Mouse (Mus musculus): Measurements from ENCODE around the gene Tmem184a. TPM values are rescaled to one million over a fixed set of nuclear protein-coding genes. Genes with fewer than 3 reads are reported as not detected.

The Tmem184a gene
- polyA plus RNA-seq, 1 experiment from 2014 or later: 0.18 TPM

DNA sequence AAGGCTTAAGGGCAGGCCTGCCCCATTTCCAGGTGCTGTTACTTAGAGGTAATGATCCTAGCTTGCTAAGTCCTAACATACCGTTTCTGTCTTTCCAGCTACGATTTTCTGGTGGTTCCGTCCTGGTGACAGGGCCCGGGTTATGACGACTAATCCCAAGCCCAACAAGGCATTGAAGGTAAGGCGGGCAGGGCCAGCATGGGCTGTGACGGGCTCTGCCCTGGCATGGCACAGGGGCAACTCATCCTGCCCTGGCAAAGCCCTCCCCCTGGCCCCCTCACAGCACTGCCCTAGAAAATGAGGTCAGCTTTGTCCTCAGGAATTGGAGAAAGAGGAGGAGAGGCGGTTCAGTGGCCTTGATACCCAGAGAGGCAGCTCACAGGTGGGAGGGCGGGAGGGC lies 20.7 kb downstream of the Tmem184a start:
- 88% methylated on average over 9 of the region's 9 CpGs for WGBS
- no peaks in the 10 kb centered on the region for H3K27me3 ChIP-seq
- no peak overlapping the region for H3K4me3 ChIP-seq
- no peak overlapping the region for H3K9ac ChIP-seq
- H3K4me2 ChIP-seq: peak overlapping the region; percentile 59
- no peaks in the 10 kb centered on the region for H3K9me3 ChIP-seq
- no peak for ATAC-seq (ENCODE audit: low FRiP score, low read depth)
- no peak overlapping the region for H3K27ac ChIP-seq (replicated peaks)
- H3K36me3 ChIP-seq: peaks cover 15% of the 10 kb centered on the region; the same call in 1 of the 2 replicates
- H3K4me1 ChIP-seq (replicated peaks): peaks cover 47% of the 10 kb centered on the region

DNA sequence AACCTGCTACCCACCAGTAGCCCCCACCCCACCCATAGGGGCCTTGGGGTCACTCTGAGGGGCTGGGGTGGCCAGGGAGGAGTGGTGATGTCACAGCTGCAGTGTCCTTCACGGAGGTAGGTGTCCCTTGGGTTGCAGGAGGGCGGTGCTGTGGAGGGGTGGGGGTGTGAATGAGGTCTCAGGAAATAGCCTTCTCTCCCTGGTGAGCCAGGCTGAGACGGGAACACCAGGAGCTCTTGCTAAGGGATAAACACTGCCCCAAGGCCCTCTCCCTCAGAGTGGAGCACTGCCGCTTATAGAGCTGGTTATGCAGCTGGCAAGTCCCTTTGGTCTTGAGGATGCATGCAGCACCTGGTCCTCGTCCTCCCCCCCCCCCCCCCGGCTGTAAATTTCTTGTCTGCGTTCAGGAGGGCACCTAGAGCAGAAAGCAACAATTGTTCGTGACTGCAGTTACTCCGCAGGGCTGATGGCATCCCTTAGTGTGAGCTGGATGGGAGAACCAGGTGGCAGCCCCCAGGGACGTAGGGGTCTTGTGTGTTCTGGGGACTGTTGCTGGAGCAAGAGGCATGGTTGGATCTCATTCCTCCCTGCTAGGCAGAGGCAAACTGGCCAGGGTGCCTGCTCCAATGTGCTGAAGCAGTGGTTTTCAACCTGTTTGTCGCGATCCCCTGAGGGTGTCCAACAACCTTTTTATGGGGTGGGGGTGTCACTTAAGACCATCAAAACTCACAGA lies 21.4 kb downstream of the Tmem184a start:
- ATAC-seq (ENCODE audit: low FRiP score, low read depth): peak; percentile 56
- peaks cover 45% of the 10 kb centered on the region for H3K4me1 ChIP-seq (replicated peaks)

DNA sequence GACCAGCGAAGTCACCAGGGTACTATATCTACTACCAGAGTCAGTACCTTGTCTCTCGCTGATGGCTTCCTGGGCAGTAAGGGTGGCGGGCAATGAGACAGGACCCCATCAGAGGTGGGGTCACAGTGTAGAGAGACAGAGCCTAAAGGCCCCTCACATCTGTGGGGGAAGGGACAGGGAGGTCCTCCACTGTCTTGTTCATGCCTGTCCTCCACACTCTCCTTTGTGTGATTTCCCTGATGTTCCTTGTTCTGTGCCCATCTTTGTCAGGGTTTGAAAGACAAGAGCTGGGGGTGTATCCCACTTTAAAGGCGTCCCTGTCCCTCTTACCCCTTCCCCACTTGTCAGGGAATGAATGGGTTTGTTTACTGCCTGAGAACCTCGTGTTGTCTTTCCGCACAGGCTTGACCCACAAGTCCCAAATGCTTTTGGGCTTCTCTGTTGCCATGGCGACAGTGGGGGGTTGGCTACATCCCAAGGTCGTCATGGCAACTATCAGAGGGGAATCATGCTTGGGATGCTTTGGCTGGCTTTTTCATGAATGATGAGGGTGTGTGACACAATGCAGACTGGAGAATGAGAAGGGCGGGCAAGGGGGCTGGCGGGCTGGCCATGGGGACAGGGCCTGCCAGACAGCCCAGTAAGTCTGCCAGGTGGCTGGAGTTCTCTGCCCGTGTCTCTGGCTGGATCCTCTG lies 22.1 kb downstream of the Tmem184a start:
- Histone ChIP-seq H3K9me3 (no peaks in the 10 kb centered on the region), H3K27ac (replicated peaks) (peak overlapping the region; percentile 87), H3K4me1 (replicated peaks) (peaks cover 51% of the 10 kb centered on the region), H3K4me3 (peak overlapping the region; percentile 29), H3K9ac (peak overlapping the region; percentile 39), H3K27me3 (0 out of 2 replicates have a peak, but pooled peaks cover 5% of the 10 kb centered on the region), H3K36me3 (peaks cover 15% of the 10 kb centered on the region; the same call in 1 of the 2 replicates), H3K4me2 (peak overlapping the region; percentile 59)
- peak; percentile 88 for ATAC-seq (ENCODE audit: low FRiP score, low read depth)
- WGBS: 13% methylated on average over 11 of the region's 11 CpGs

More for the DNA sequence above, 21.4 kb downstream of the Tmem184a start:
- peaks cover 15% of the 10 kb centered on the region; the same call in 1 of the 2 replicates for H3K36me3 ChIP-seq
- peak overlapping the region; percentile 39 for H3K9ac ChIP-seq
- peak overlapping the region; percentile 87 for H3K27ac ChIP-seq (replicated peaks)
- 0 out of 2 replicates have a peak, but pooled peaks cover 5% of the 10 kb centered on the region for H3K27me3 ChIP-seq
- H3K4me3 ChIP-seq: peak overlapping the region; percentile 29
- WGBS: 29% methylated on average over 12 of the region's 12 CpGs
- no peaks in the 10 kb centered on the region for H3K9me3 ChIP-seq
- H3K4me2 ChIP-seq: peak overlapping the region; percentile 59

DNA sequence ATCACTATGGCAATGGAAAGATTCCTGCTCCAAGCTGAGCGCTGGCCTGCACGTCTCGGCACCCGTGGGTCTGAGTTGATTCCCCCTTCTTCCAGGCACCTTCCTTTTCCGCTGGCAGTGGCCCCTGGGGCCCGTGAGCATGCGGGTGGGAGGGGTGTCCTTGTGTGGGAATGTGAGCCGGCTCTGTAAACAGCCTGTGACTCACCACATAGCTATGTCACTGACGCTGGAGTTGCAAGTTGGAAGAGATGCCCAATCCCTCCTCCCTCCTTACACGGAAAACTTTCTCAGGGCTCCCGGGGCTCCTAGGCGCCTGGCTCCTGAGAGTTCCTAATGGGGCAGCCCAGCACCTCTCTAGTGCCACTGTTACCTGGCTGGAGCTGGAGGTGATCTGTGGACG lies 22.8 kb downstream of the Tmem184a start:
- peak; percentile 17 for ATAC-seq (ENCODE audit: low FRiP score, low read depth)
- 17% methylated on average over 13 of the region's 13 CpGs for WGBS
- no peak overlapping the region for H3K4me3 ChIP-seq
- no peak overlapping the region; the same call in 1 of the 2 replicates for H3K9ac ChIP-seq
- peak overlapping the region; percentile 87 for H3K27ac ChIP-seq (replicated peaks)
- peak overlapping the region; percentile 59 for H3K4me2 ChIP-seq
- no peaks in the 10 kb centered on the region for H3K9me3 ChIP-seq
- peaks cover 15% of the 10 kb centered on the region; the same call in 1 of the 2 replicates for H3K36me3 ChIP-seq
- 0 out of 2 replicates have a peak, but pooled peaks cover 5% of the 10 kb centered on the region for H3K27me3 ChIP-seq
- H3K4me1 ChIP-seq (replicated peaks): peaks cover 58% of the 10 kb centered on the region

DNA sequence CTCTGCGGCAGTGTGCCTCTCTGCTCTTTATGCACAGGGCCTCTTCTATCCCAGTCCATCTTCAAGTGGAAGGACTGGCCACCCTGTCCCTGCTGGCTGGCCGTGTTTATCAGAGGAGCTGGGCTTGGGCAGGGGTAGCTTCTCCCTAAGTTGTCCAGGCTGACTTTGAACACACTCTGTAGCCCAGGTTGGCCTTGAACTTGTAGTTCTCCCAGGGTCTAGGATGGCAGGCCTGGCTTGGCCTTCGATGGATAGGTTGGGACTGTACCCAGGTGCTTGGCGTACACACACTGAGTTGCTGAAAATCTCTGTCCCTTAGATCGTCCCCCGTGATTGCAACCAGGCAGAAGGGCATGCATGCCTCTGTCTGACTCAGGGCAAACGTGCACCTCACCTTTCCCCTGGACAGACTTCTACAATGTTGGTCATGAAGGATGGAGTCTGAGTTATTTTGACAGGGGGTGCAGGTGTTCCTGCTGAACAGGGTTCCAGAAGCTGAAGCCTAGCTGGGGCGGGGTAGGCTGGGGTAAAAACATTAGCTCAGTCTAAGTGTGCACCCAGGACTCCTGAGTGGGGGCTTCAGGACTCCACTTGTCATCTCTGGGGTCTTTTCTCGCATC lies 23.6 kb downstream of the Tmem184a start:
- no peak overlapping the region for H3K4me3 ChIP-seq
- H3K36me3 ChIP-seq: peaks cover 15% of the 10 kb centered on the region; the same call in 1 of the 2 replicates
- 75% methylated on average over 9 of the region's 9 CpGs for WGBS
- H3K4me2 ChIP-seq: no peak overlapping the region
- 0 out of 2 replicates have a peak, but pooled peaks cover 5% of the 10 kb centered on the region for H3K27me3 ChIP-seq
- H3K4me1 ChIP-seq (replicated peaks): peaks cover 62% of the 10 kb centered on the region
- H3K27ac ChIP-seq (replicated peaks): no peak overlapping the region
- H3K9me3 ChIP-seq: no peaks in the 10 kb centered on the region
- H3K9ac ChIP-seq: no peak overlapping the region
- ATAC-seq (ENCODE audit: low FRiP score, low read depth): no peak

DNA sequence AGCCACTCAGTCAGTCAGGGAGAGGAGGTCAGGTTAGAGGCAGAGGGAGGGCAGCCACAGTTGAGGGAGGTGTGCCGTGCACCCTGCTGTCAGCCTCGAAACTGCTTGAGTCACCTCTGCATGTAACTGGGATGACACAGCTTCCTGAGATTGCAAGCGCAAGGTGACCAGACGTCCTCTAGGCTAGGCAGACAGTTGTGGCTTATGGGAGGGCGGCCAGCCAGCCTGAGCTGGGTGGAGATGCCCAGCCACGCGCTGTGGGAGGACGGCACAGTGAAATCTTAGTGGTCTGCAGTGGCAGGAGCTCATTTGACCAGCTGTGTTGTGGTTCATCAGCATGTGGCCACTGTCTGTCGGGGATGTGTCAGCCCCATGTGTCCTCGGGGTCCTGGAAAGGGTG lies 24.8 kb downstream of the Tmem184a start:
- ATAC-seq (ENCODE audit: low FRiP score, low read depth): no peak
- Histone ChIP-seq H3K36me3 (0 out of 2 replicates have a peak, but pooled peaks cover 5% of the 10 kb centered on the region), H3K4me2 (no peak overlapping the region), H3K9me3 (no peaks in the 10 kb centered on the region), H3K27me3 (0 out of 2 replicates have a peak, but pooled peaks cover 5% of the 10 kb centered on the region), H3K9ac (no peak overlapping the region), H3K27ac (replicated peaks) (no peak overlapping the region), H3K4me1 (replicated peaks) (peaks cover 62% of the 10 kb centered on the region), H3K4me3 (no peak overlapping the region)
- WGBS: 61% methylated on average over 10 of the region's 10 CpGs

DNA sequence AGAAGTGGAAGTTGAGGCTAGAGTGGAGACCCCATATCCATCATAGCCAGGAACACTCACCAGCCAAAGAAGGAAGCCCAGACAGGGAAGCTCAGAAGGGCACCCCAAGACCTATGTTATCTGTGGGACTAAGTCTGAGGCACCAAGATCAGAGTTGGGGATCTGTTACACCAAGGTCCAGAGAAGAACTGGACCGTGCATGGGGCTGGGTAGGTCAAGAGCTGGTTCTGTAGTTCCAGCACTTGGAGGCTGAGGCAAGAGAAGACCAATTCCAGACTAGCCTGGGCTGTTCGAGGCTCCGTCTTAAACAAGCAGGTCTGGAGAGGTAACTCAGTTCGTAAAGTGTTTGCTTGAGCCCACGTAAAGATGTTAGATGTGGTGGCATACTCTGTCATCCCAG lies 25.6 kb downstream of the Tmem184a start:
- Histone ChIP-seq H3K36me3 (no peaks in the 10 kb centered on the region), H3K27me3 (0 out of 2 replicates have a peak, but pooled peaks cover 5% of the 10 kb centered on the region), H3K4me1 (replicated peaks) (peaks cover 56% of the 10 kb centered on the region), H3K9ac (no peak overlapping the region), H3K27ac (replicated peaks) (no peak overlapping the region), H3K4me3 (no peak overlapping the region), H3K9me3 (no peaks in the 10 kb centered on the region), H3K4me2 (no peak overlapping the region)
- no peak for ATAC-seq (ENCODE audit: low FRiP score, low read depth)
- 95% methylated on average over 5 of the region's 5 CpGs for WGBS

DNA sequence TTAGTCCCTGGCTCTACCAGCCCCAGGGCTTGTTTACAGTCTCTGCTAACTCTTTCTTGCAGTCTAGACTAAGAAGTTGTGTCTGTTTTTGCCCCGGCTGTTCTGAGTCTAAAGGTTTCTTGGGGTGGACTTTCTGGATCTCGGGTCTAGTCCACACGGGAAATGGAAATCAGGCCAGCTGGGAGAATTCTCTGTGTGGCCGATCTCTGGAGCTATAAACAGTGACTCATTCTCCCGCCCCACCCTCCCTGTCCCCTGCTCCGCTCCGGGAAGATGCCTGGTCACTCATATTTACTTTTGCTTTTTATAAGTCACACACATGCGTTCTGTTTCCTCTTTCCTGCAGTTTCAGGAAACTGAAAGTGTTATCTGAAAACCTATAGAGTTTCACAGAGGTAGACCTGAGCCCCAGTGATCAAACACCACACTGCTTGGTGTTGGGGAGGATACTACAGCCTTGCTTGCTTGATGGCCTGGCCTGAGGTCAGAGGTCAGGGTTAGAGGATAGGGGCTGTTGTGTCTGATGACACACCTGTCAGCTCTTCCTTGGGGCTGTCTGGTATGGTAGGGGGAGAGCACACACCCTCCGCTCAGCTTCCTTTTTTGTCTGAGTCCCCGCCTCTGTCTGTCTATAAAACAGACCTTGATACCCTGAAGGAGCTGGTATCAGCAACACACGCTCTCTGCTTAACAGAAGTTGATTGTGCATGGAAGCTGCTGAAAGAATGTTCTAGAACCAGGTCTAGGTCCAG lies 26.2 kb downstream of the Tmem184a start:
- H3K27me3 ChIP-seq: 0 out of 2 replicates have a peak, but pooled peaks cover 5% of the 10 kb centered on the region
- no peak overlapping the region for H3K27ac ChIP-seq (replicated peaks)
- H3K9ac ChIP-seq: no peak overlapping the region
- no peaks in the 10 kb centered on the region for H3K9me3 ChIP-seq
- no peak overlapping the region for H3K4me2 ChIP-seq
- H3K4me3 ChIP-seq: no peak overlapping the region
- H3K4me1 ChIP-seq (replicated peaks): peaks cover 49% of the 10 kb centered on the region
- H3K36me3 ChIP-seq: no peaks in the 10 kb centered on the region
- no peak for ATAC-seq (ENCODE audit: low FRiP score, low read depth)
- WGBS: 72% methylated on average over 11 of the region's 11 CpGs

DNA sequence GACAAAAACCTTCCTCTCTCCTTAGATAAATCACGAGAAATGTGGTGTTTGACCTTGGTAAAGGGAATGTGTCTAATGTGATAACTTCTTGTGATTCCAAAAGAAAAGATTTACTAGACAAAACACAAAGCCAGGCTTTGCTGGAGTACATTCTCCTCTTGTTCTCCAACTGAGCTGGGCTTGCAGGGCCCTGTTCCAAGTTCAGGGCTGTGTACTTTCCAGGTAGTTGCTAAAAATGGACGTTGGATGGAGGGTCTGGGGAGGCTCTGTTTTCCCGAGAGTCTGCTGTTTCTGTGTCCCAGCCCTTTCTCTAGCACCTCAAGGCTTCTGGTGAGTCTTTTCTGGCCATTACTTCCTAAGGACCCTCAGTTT lies 26.8 kb downstream of the Tmem184a start:
- no peaks in the 10 kb centered on the region for H3K36me3 ChIP-seq
- H3K27ac ChIP-seq (replicated peaks): no peak overlapping the region
- 0 out of 2 replicates have a peak, but pooled peaks cover 5% of the 10 kb centered on the region for H3K27me3 ChIP-seq
- WGBS: 74% methylated on average over 3 of the region's 3 CpGs
- no peaks in the 10 kb centered on the region for H3K9me3 ChIP-seq
- peaks cover 44% of the 10 kb centered on the region for H3K4me1 ChIP-seq (replicated peaks)
- ATAC-seq (ENCODE audit: low FRiP score, low read depth): no peak
- 0 out of 2 replicates have a peak overlapping the region, but pooled peaks have one; percentile 95 for H3K4me2 ChIP-seq
- H3K4me3 ChIP-seq: no peak overlapping the region
- no peak overlapping the region for H3K9ac ChIP-seq

DNA sequence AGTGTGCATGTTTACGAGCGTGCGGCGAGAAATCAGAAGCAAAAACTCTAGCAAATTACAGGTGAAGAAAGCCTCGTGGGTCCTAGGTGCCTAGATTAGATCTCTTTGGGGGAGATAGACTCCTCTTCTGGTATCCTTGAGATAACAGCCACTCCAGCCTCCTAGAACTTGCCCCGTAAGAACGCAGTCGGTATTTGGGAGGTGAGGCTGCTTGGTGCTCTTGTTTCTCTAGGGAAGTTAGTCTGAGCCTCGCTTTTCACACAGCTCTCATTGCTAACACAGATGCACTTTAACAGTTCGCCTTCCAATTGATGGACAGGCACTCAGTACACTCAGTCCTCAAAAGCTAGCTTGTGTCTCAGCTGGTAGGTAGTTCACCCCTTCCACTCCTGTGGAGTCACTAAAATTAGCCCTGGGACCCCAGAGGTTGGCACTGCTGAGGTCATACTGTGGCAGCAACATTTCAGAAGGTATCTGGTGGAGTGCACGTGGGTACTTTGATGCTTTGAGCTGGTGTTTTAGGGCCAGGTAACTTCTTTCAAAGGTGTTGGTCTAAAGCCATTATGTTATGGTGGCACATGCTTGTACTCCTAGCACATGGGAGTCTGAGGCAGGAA lies 27.4 kb downstream of the Tmem184a start:
- Histone ChIP-seq H3K9ac (peak overlapping the region; percentile 47), H3K4me1 (replicated peaks) (peaks cover 37% of the 10 kb centered on the region), H3K9me3 (no peaks in the 10 kb centered on the region), H3K27me3 (0 out of 2 replicates have a peak, but pooled peaks cover 5% of the 10 kb centered on the region), H3K36me3 (no peaks in the 10 kb centered on the region), H3K4me3 (peak overlapping the region; percentile 74), H3K27ac (replicated peaks) (no peak overlapping the region), H3K4me2 (peak overlapping the region; percentile 95)
- no peak for ATAC-seq (ENCODE audit: low FRiP score, low read depth)
- 22% methylated on average over 11 of the region's 11 CpGs for WGBS

Measured in hindbrain, embryonic 15.5 days (tissue).